Mouse (Mus musculus): ENCODE measurements around the gene Atrnl1.

The Atrnl1 gene

DNA sequence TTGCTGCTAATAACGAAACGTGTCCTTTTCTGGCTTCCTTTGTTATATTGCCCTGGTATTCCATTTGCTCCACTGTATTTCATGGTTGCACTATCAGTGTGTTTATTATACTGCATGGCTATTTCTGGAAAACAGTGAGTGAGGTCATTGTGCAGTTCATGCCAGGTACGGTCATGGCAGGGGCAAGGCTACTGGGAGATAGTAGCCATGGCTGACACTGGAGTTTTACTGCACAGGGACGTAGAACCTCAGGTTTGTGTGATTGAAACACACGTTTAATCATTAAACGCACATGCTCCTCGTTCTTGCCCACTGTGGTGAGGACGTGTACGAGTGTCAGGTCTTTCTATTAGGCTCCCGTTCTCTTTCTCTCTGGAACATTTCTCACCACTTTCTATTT is 314.8 kb downstream of the Atrnl1 start:
- DNase-seq (ENCODE audit: low read depth, low spot score), result no peak

DNA sequence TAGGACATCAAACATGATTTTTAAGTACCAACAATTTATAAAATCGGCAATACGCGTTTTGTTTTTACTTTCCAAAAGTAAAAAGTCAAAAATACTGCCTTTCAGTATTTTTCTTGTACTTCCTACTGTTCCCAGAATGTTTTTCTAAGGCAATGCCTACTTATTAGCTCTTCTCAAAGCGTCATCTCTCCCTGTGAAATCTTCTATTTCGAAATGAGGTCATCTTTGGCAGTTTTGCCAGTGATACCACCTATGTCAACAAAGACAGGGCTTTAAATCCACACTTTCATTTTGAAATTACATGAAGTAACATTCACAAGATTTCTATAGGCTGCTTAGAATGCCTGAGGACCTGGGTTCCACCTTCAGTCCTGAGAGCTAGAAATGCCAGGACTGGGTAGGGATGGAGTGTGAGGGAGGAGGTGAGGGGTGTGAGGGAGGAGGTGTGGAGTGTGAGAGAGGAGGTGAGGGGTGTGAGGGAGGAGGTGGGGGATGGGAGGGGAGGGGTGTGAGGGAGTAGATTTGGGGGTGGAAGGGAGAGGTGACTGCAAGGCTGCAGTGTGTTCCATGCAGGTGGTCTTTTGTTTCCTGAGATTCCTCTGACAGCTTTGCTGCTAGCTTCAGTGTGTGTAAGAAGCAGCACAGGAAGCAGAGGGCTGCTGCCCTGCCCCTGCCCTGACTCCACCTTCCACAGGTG is 315.5 kb downstream of the Atrnl1 start:
- peak; percentile 5 for DNase-seq (ENCODE audit: low read depth, low spot score)

DNA sequence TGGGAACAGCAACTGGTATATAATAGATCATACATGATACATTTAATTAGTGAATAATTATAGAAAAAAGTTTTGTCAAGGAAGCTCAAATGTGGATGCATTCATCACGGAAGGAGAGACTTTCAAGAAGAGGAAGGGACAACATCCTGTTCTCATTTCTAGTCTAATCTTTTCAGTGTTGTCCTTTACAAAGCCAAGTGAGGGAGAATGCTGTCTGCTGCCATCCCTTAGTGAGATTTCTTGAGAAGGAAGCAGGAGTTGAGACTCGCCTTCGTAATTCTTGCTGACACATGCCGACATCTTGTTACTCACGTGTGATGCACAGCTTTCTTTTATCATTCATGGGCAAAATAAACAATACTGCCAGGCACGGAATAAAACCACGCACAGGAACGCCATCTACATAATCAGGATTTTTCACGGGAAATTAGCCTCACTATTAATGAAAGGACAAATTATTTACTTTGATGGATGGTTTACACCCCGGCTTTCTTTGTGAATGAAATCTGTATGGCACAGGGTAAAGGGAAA is 316.2 kb downstream of the Atrnl1 start:
- DNase-seq (ENCODE audit: low read depth, low spot score), result no peak

DNA sequence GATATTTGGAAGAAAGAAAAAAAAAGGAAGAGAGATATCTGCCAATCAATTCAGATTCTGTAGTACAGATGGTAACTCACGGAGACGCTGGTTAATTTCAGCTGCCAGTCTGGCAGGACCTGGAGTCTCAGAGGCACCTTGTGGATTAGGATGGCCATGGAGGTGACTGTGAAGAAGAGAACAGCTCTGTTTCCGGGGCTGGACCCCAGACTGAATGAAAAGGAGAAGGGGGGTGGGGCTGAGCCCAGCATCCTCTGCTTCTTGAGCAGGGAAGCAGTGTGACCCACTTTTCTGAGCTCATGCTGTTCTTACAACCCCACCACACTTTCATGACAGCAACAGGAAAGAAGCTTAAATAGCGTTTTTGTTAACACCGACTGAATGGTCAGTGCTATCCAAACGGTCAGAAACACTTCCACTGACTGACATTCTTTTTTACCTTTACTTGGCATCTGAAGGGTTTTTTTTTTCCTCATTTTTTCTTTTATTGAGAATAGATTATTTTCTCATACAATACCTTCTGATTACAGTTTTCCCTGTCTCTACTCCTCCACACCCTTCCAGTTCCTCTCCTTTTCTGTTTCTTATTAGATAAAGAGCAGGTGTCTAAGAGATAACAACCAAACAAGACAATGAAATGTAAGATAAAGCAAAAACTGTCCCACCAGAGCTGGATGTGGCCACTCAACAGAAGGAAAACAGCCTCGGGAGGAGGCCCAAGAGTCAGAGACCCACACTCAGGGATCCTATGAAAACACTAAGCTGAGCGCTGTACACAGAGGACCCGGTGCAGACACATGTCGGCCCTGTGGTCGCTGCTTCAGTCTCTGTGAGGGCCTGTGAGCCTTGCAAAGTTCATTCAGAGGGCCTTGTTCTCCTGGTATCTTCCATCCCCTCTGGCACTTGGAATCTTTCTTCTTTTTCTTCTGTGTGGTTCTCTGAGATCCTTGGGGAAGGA is 317.0 kb downstream of the Atrnl1 start:
- DNase-seq (ENCODE audit: low read depth, low spot score), result no peak

DNA sequence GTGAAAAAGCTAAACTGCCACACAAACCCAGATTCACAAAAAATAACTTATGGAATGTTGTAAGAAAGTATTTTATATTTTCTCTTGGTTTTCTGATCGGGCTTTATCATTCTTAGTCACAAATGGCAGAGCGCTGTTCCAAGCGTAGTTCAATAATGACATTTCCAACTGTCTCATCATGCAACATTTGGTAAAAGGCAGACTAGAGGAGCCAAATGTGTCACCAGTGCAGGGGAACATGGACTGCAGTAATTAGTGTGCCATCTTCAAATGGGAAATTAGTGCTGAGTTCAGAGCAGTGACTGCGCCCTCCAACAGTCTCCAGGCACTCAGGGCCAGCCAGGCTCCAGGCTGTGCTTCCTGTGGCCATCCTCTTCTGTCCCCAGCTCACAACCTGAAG is 320.8 kb downstream of the Atrnl1 start:
- no peak for DNase-seq (ENCODE audit: low read depth, low spot score)

DNA sequence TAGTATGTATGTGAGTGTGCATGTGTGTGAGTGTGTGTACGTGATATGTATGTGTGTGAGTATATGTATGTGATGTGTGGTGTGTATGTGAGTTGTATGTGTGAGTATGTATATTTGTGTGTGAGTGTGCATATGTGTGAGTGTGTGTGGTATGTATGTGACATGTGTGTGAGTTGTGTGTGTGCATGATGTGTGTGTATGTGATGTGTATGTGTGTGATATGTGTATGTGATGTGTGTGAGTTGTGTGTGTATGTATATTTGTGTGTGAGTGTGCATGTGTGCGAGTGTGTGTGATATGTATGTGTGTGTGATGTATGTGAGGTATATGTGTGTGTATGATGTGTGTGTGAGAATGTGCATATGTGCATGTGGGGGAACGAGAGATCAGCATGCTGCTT is 326.0 kb downstream of the Atrnl1 start:
- no peak for DNase-seq (ENCODE audit: low read depth, low spot score)

DNA sequence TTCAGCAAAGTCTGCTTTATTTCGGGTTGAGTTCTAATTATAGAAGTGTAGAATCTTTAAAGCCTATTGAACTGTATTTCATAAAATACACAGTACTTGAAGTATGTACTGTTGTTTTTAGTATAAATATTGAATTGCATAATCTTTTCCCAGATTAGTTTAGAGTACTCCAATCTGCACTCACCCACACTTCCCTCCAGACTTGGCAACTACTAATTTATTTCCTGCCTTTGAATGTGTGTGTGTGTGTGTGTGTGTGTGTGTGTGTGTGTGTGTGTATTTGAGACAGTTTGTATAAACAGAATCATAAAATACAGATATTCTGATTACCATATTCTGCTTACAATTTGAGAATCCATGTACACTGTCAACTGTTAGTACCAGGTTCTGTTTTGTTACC is 328.3 kb downstream of the Atrnl1 start:
- no peak for DNase-seq (ENCODE audit: low read depth, low spot score)

DNA sequence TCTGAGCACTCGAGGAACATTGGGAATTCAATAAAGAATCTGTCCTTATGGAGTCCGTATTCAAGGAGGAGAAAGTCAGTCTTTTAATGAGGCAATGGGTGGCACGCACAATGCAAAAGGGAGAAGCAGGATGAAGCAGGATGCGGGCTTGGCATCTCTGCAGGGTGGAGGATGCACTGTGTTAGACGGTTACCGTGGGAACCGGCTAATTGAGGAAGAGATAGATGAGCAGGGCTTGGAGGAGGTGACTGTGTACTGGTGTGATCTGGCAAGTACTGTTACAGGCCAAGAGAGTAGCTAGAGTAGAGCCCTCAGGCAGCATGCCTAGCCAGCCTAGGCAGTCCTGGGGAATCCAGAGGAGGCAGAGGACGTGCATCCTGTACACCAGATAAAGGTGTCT is 330.7 kb downstream of the Atrnl1 start:
- no peak for DNase-seq (ENCODE audit: low read depth, low spot score)

DNA sequence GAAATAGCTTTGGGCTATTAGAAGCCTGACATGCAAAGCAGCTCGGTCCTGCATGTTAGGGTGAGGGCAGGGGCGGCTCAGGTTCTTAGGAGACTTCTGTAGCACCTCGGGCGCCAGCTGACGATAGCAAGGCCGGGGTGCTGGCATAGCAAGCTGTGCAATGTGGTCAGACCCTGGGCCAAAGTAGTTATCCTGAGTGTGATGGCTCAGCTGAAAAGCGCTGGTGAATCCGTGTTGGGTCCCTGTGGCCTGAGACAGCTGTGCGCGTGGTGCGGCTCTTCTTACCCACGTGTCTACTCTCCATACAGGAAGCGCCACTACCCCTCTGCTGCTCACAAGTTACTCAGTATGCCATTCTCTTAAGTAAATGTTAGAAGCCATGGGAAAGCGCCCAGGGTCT is 331.4 kb downstream of the Atrnl1 start:
- no peak for DNase-seq (ENCODE audit: low read depth, low spot score)

DNA sequence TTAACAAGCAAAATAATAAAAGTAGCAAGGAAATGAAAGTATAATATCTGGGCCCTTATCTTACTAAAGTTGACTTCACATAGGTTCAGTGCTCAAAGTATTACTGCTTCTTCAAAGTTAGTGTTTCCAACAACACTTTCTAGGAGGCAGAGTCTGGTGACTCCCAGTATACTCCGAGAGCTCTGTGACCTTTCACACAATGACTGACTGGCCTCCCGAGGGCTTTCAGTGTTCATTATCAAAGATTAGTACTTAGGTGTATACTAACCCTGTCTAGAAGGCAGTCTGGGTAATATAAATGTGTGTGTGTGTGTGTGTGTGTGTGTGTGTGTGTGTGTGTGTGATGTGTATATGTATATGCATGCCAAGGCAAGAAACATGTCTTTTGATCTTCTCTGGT is 332.5 kb downstream of the Atrnl1 start:
- DNase-seq (ENCODE audit: low read depth, low spot score), result no peak

DNA sequence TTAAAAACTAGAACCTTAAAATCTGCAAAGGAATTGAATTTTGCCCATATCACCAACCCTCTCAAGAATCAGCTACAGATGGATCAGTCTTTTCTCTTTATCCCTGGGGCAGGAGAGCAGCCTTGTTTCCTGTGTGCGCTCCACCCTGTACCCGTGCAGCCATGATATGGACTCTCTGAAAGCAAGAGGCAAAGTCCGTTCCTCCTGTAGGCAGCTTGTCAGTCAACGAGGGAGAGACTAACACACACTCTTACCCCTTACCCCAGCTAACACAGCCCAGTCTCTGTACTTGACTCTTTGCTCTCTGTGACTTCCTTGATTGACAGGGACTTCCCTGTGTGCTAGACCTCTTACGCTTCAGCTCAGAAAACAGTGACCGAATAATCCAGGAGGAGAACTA is 333.8 kb downstream of the Atrnl1 start:
- DNase-seq (ENCODE audit: low read depth, low spot score), result no peak

DNA sequence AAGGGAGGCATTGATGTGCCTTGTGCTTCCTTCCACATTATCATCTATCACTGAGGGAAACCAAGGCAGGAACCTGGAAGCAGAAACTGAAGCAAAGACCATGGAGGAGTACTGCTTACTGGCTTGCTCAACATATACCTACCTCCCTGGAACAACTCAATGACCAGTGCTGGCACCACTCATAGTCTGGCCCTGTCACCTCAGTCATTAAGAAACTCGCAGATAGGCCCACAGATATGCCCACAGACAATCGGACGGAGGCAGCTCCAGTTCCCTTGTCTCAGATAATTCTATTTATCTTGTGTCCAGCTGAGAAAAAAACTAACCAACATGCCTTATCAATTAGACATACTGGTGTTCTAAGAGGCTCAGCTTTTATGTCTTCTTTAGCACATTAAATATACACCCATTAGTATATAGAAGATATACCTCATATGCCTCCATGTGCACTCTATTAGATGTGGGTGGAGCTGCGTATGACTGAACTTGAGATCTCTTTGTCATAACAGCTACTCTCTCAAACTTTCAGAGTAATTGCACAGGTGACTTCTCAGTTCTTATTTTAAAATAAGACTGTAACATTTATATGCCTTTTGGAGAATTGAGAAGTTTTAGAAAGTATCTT is 334.9 kb downstream of the Atrnl1 start:
- DNase-seq (ENCODE audit: low read depth, low spot score), result no peak

DNA sequence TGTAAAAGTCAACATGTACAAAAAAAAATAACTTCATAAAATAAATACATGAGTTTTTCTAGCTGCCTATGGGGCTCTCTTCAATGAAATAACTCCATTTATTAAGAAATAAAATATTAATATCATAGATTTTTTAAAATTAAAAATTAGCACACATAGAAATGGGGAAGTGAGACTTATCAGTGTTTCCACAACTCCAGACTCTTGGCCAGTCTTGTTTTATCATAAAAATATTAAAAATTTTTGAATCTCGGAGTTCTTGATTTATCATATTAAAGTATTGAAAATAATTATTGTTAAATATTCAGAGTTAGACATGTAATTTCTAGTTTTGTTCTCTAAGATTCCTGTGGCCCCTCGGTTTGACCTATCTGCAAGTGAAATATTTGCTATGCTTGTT is 337.7 kb downstream of the Atrnl1 start:
- DNase-seq (ENCODE audit: low read depth, low spot score), result no peak

DNA sequence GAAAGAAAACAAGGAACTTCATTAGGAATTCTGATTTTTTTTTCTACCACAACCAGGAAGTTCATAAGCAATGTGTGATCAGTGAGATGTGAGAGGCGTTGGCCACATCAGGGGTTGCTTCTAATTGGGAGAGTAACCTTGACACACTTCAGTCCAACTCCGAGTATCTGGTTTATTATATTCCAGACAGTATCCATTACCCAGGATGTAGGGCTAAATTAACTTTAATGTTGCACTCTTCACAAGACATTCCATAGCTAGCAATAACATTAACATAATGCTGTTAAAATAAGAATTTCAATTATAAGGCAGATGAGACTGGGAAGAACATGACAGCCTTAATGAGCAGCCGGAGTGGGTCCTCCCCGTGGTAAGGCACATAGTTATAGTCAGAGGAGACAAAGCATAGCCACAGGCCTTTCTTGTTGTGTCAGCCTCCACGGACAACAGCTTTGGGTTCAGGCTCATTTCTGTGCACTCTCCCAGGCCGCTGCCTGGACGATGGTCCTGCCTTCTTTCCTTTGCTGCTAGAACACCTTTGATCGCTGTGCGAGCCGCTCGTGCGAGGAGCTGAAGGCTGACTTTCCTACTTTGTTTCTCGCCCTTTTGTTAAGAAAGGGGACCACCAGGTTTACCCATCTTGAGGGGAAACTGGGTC is 338.6 kb downstream of the Atrnl1 start:
- no peak for DNase-seq (ENCODE audit: low read depth, low spot score)

DNA sequence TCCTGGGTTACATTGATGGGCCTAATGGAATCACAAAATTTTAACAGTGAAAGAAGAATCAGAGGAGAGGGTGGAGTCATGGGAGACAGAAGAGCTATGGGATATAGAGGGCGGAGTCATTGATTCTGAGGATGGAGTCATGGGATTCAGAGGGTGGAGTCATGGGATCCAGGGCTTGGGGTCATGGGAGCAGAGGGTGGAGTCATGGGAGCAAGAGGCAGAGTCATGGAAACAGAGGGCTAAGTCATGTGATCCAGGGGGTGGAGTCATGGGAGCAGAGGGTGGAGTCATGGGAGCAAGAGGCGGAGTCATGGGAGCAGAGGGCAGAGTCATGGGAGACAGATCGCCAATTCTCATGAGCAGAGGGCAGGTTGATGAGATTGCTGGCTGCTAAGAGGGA is 343.3 kb downstream of the Atrnl1 start:
- DNase-seq (ENCODE audit: low read depth, low spot score), result no peak

DNA sequence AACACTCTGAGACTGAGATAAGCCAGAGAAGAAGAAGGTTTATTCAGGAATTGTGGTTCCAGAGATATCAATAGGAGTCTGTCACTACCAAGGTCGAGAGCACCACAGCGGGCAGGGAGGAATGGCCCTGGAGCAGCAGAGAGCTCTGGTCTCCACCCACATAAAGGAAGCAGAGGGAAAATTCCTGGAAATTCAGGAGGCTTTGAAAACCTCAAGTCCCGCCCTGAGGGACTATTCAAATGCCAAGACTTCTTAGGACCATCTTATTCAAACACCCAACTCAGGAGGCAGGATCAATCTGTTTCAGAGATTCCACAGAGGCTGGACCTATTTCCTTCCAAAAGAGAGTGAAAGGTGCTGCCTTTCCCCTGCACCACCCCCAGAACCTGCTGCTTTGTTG is 345.6 kb downstream of the Atrnl1 start:
- no peak for DNase-seq (ENCODE audit: low read depth, low spot score)

DNA sequence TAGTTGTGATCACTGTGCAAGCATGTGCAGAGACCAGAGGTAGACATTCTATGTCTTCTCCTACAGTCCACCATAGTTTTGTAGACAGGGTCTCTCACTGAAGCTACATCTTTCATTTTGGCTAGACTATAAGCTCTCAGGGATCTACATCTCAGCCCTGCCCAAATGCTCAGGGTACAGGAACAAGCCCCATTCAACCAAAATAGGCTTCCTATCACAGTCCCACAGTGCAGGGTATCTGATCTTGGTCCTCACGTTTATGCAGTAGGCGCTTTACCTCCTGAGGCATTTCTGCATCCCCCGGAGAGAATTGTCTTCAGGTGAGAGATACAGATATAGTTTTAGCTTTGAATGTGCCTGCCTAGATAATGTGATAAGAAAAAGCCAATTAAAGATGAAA is 346.5 kb downstream of the Atrnl1 start:
- no peak for DNase-seq (ENCODE audit: low read depth, low spot score)

DNA sequence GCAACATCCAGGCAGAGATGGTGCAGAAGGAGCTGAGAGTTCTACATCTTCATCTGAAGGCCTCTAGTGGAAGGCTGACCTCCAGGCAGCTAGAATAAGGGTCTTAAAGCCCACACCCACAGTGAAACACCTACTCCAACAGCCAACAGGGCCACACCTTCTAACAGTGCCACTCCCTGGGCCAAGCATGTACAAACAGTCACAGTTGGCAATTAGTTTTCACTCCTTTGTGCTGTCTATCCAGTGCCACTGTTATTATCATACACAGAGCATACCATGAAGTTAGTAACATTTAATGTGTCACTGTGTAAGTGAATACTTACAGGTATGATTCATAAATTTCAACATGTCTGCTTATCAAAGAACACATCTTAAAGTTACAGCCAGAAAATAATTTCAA is 347.3 kb downstream of the Atrnl1 start:
- no peak for DNase-seq (ENCODE audit: low read depth, low spot score)

DNA sequence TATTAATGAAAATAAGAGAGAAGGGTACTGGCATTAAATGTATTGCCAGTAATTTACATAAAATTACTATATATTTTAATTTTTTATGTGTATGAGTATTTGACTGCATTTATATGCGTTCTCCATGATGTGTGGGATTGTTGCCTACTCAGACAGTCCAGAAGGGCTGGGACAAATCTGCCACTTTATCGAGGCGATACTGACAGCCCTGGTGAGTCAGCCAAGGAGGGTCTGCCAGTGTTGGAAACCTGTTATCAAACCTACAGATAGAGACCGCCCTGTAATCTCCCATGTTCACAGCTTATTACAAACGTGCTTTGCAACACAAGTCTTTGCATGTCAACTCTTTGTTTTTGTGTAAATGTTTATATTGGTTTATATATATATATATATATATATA is 347.9 kb downstream of the Atrnl1 start:
- no peak for DNase-seq (ENCODE audit: low read depth, low spot score)

DNA sequence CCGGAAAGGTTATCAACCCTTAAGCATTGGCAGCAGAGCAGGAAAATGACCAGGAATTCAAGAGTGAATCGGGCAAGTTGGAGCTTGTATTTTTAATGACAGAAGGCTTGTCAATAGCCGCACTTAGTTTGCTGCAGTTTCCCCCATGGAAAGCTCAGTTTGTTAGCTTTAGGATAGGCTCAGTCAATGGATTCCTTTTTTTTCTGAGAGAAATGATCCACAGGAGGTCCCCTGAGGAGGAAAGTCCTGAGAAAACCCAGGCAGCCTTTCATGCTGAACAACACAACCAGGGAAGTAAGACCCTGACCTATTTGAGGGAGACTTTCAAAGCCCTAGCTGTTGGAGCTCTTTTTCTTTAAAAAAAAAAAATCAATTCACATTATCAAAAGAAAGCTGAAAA is 350.5 kb downstream of the Atrnl1 start:
- DNase-seq (ENCODE audit: low read depth, low spot score), result no peak

DNA sequence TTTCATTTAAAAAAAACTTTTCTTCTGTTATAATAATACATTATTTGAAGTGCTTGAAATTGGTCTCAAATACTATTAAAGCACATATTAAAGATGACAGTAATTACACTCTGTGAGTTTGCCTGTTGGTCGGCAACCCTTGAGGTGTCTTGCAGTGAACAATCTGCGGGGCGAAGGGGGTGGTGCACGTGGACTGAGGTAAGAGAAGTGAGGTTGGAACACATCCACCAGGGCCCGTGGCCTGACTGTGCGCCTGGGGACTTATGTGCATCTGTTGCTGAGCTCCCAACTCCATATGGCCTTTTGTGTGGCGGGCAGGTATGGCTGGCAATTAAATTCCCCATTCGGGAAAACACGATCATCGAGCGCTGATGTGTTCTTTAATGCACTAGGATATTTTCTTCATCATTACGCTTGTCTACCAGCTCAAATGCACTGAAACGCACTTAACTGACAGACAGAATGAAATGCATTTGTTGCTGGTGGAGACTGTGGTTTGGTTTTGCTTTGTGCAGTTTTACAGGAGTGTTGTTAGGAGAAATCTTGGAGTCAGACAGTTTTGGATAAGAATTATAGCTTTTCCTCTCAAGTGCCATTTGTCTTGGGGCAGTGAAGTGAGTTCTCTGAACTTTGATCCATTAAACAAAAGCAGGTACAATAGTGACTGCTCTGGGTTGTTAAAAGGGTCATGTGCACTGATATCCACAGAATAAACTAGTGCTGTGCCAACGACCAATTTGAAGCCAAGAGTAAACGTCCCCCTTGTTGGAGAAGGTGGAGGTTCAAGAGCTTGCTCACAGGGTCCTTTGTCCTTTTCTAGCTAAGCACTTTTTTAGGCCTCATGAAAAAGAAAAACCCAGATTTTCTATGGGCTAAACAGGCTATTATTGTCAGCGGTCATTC is 351.2 kb downstream of the Atrnl1 start:
- no peak for DNase-seq (ENCODE audit: low read depth, low spot score)

Data from c-Kit-negative CD71-positive TER-119-positive erythroid progenitor cells, embryonic 14.5 days (primary cell).